Mouse (Mus musculus) stomach, embryonic 16.5 days (tissue): ENCODE measurements around the gene 1700020A23Rik. TPM values are rescaled to one million over a fixed set of nuclear protein-coding genes. Genes with fewer than 3 reads are reported as not detected.

Experiments
- ATAC-seq: fragments of 200-750 bp; cut with Nextera tagmentation; 2 replicates; pipeline ENCODE4 v1.8.0; 2017; ENCODE audit warnings: moderate number of reproducible peaks, moderate TSS enrichment; ENCODE audit not compliant: insufficient read depth, low FRiP score
- H3K27ac ChIP-seq: fragments of 300-500 bp; sonication (generic); 2 replicates; pipeline ENCODE4 v1.5.1; 2014; ENCODE audit warnings: low read length
- H3K27me3 ChIP-seq: fragments of 300-500 bp; sonication (generic); 2 replicates; pipeline ENCODE4 v1.6.1; 2014; ENCODE audit warnings: low read length, control low read depth, mixed read lengths; ENCODE audit not compliant: control insufficient read depth, insufficient read depth
- H3K36me3 ChIP-seq: fragments of 300-500 bp; sonication (generic); 2 replicates; pipeline ENCODE4 v1.6.1; 2014; ENCODE audit warnings: low read length; ENCODE audit not compliant: control insufficient read depth, insufficient read depth
- H3K4me1 ChIP-seq: fragments of 300-500 bp; sonication (generic); 2 replicates; pipeline ENCODE4 v1.6.1; 2014; ENCODE audit warnings: low read length, control low read depth, mixed read lengths; ENCODE audit not compliant: control insufficient read depth, insufficient read depth
- H3K4me2 ChIP-seq: fragments of 300-500 bp; sonication (generic); 2 replicates; pipeline ENCODE4 v1.6.1; 2014; ENCODE audit warnings: low read depth, low read length, mixed read lengths
- H3K4me3 ChIP-seq: fragments of 300-500 bp; sonication (generic); replicated peaks from 2 replicates; pipeline ENCODE4 v1.5.1; 2014; ENCODE audit warnings: mild to moderate bottlenecking, low read length
- H3K9ac ChIP-seq: fragments of 300-500 bp; sonication (generic); 2 replicates; pipeline ENCODE4 v1.6.1; 2014; ENCODE audit warnings: low read length
- H3K9me3 ChIP-seq: fragments of 300-500 bp; sonication (generic); replicated peaks from 2 replicates; pipeline ENCODE4 v1.6.1; 2016; ENCODE audit warnings: low read length, control low read depth; ENCODE audit not compliant: control insufficient read depth
- WGBS: fragments of 180-500 bp; shearing (Covaris S2); extraction: QIAGEN DNeasy Blood & Tissue Kit; methylation state at CpG from one replicate; pipeline ENCODE4 v1.1.7; 2014; 5-methylcytosine and 5-hydroxymethylcytosine counted together
- polyA plus RNA-seq: library from polyadenylated mRNA; unstranded; fragments of >200 nt; fragmentation: Nextera tagmentation; extraction: Ambion mirVana; gene quantifications from 2 replicates; pipeline ENCODE4 v1.2.1, GENCODE M21; 2015

The 1700020A23Rik gene
- polyA plus RNA-seq, 1 experiment from 2014 or later = not detected

GRCm38 (mm10) chr2:130454748-130455370, 49.8 kb downstream of the 1700020A23Rik start:
- Histone ChIP-seq H3K27me3 (no peaks in the 10 kb centered on the region), H3K27ac (no peak overlapping the region), H3K9me3 (no peaks in the 10 kb centered on the region), H3K4me1 (peaks cover 19% of the 10 kb centered on the region), H3K9ac (no peak overlapping the region), H3K36me3 (no peaks in the 10 kb centered on the region), H3K4me3 (no peak overlapping the region), H3K4me2 (no peak overlapping the region)
- ATAC-seq = no peak
- 58% methylated on average over 6 of the region's 6 CpGs for WGBS

Other genes with a start within 250 kb of the 1700020A23Rik start
- 475 and 486 TPM in 2 replicates for gene Snrpb, start 225.9 kb upstream of the 1700020A23Rik start, polyA plus RNA-seq
- not detected in 2 replicates for gene Tmc2, start 210.1 kb upstream of the 1700020A23Rik start, polyA plus RNA-seq
- 221 and 222 TPM in 2 replicates for gene Nop56, start 130.8 kb upstream of the 1700020A23Rik start, polyA plus RNA-seq
- 185 and 187 TPM in 2 replicates for gene Idh3b, start 120.7 kb upstream of the 1700020A23Rik start, polyA plus RNA-seq
- gene Ebf4, start 110.1 kb upstream of the 1700020A23Rik start, polyA plus RNA-seq = 1.4 and 2.1 TPM in 2 replicates
- 53.5 and 56.4 TPM in 2 replicates for gene Cpxm1, start 7.7 kb upstream of the 1700020A23Rik start, polyA plus RNA-seq
- not detected in 2 replicates for gene Gm28372, start within 50 bp of the 1700020A23Rik start, polyA plus RNA-seq
- not detected in 2 replicates for gene Tmem239, start 1.2 kb downstream of the 1700020A23Rik start, polyA plus RNA-seq
- gene Vps16, start 19.1 kb downstream of the 1700020A23Rik start, polyA plus RNA-seq = 83.2 and 93.8 TPM in 2 replicates
- gene Pced1a, start 19.4 kb downstream of the 1700020A23Rik start, polyA plus RNA-seq = 16.1 and 16.4 TPM in 2 replicates
- 68.4 and 70.8 TPM in 2 replicates for gene Ptpra, start 45.0 kb downstream of the 1700020A23Rik start, polyA plus RNA-seq
- 69.6 and 82.3 TPM in 2 replicates for gene Mrps26, start 158.5 kb downstream of the 1700020A23Rik start, polyA plus RNA-seq
- gene Oxt, start 170.9 kb downstream of the 1700020A23Rik start, polyA plus RNA-seq = not detected in 2 replicates
- gene Avp, start 177.3 kb downstream of the 1700020A23Rik start, polyA plus RNA-seq = not detected in 2 replicates
- 14.7 and 16.0 TPM in 2 replicates for gene Fastkd5, start 224.8 kb downstream of the 1700020A23Rik start, polyA plus RNA-seq
- gene Ubox5, start 224.8 kb downstream of the 1700020A23Rik start, polyA plus RNA-seq = 9.6 and 10.7 TPM in 2 replicates
- 7.5 and 8.4 TPM in 2 replicates for gene Lzts3, start 237.5 kb downstream of the 1700020A23Rik start, polyA plus RNA-seq